Mouse (Mus musculus) spleen, adult 2 months (tissue): ENCODE measurements around the gene Mansc4. TPM values are rescaled to one million over a fixed set of nuclear protein-coding genes. Genes with fewer than 3 reads are reported as not detected.
A peak's percentile ranks its signal among the peaks of the same experiment; 100 is the strongest.

Source experiments
- DNase-seq, 2 experiments: peaks; one replicate each; pipeline versions ENCODE4 v3.0.0 to v3.0.0-alpha.2; 2012 to 2021; ENCODE audit warnings: low spot score in 2 of 2, low read depth in 1 of 2
- H3K27ac ChIP-seq: fragments of 200-500 bp; 2 replicates; pipeline ENCODE4 v1.5.1; 2012; ENCODE audit warnings: low read length, inconsistent platforms; ENCODE audit not compliant: insufficient read depth
- H3K27me3 ChIP-seq: fragments of 200-500 bp; 2 replicates; pipeline ENCODE4 v1.6.1; 2012; ENCODE audit warnings: mild to moderate bottlenecking, moderate library complexity, low read length, inconsistent platforms; ENCODE audit not compliant: control insufficient read depth, insufficient read depth
- H3K36me3 ChIP-seq: fragments of 200-500 bp; 2 replicates; pipeline ENCODE4 v1.6.1; 2012; ENCODE audit warnings: mild to moderate bottlenecking, low read length, inconsistent platforms; ENCODE audit not compliant: control insufficient read depth, insufficient read depth
- H3K4me1 ChIP-seq: fragments of 200-500 bp; 2 replicates; pipeline ENCODE4 v1.6.1; 2011; ENCODE audit warnings: inconsistent platforms; ENCODE audit not compliant: control insufficient read depth, insufficient read depth, insufficient read length
- H3K4me3 ChIP-seq: fragments of 200-500 bp; 2 replicates; pipeline ENCODE4 v1.5.1; 2011; ENCODE audit warnings: mild to moderate bottlenecking, inconsistent platforms; ENCODE audit not compliant: insufficient read depth, insufficient read length; ENCODE audit errors: extremely low read depth
- CTCF ChIP-seq: fragments of 200-500 bp; IDR thresholded peaks from 2 replicates; pipeline ENCODE4 v1.5.1; 2011; ENCODE audit warnings: mild to moderate bottlenecking, inconsistent platforms; ENCODE audit not compliant: insufficient read depth, insufficient read length, insufficient replicate concordance; ENCODE audit errors: extremely low read depth
- POLR2A ChIP-seq: fragments of 200-500 bp; IDR thresholded peaks from 2 replicates; pipeline ENCODE4 v1.6.1; 2011; ENCODE audit warnings: low read depth, low read length, inconsistent platforms
- WGBS: fragments of 180-500 bp; shearing (Covaris S2); methylation state at CpG from one replicate; pipeline ENCODE4 v1.1.7; 2018; 5-methylcytosine and 5-hydroxymethylcytosine counted together
- polyA plus RNA-seq: library from polyadenylated mRNA; depleted of rRNA; stranded (reverse); fragments of >200 nt; gene quantifications from 2 replicates; pipeline ENCODE4 v1.2.3, GENCODE M21; 2012

Gene Mansc4
- polyA plus RNA-seq, 1 experiment = 0.42 TPM

- DNase-seq = no peak
- 90% methylated on average over 7 of the region's 7 CpGs for WGBS
- H3K27me3 ChIP-seq = no peaks in the 10 kb centered on the region
- no peak overlapping the region for H3K27ac ChIP-seq
- no peak overlapping the region for H3K4me3 ChIP-seq
- H3K4me1 ChIP-seq = peaks cover 27% of the 10 kb centered on the region; the same call in 1 of the 2 replicates
- TF ChIP-seq POLR2A (no peak), CTCF (no peak)
- peaks cover 2% of the 10 kb centered on the region; the same call in 1 of the 2 replicates for H3K36me3 ChIP-seq
Measured at GRCm38 (mm10) chr6:147094771-147095170, 7.9 kb upstream of the Mansc4 start.

- no peak for TF ChIP-seq CTCF
- no peak for TF ChIP-seq POLR2A
- Histone ChIP-seq H3K27me3 (no peaks in the 10 kb centered on the region), H3K27ac (peak overlapping the region; percentile 85; the same call in 1 of the 2 replicates), H3K36me3 (peaks cover 2% of the 10 kb centered on the region; the same call in 1 of the 2 replicates), H3K4me1 (peaks cover 13% of the 10 kb centered on the region; the same call in 1 of the 2 replicates), H3K4me3 (peak overlapping the region; percentile 88)
- WGBS = 3% methylated on average over 15 of the region's 15 CpGs
- DNase-seq = no peak
Measured at GRCm38 (mm10) chr6:147092136-147092535, 5.3 kb upstream of the Mansc4 start.

- no peak for TF ChIP-seq CTCF
- TF ChIP-seq POLR2A = peak; percentile 86
- Histone ChIP-seq H3K27ac (peak within 1 kb of the TSS; percentile 85), H3K4me3 (peak within 1 kb of the TSS; percentile 88), H3K36me3 (peaks cover 2% of the 10 kb centered on the region; the same call in 1 of the 2 replicates), H3K4me1 (peaks cover 9% of the 10 kb centered on the region; the same call in 1 of the 2 replicates), H3K27me3 (no peaks in the 10 kb centered on the region)
- under 1% methylated on average over 99 of the region's 99 CpGs for WGBS
- peak; percentile 37 to 78 for DNase-seq
Measured at GRCm38 (mm10) chr6:147091136-147092120, 4.6 kb upstream of the Mansc4 start, which contains the start of gene Klhl42. TSS of gene Klhl42 (plus strand) at chr6:147091379.

- H3K36me3 ChIP-seq = no peaks in the 10 kb centered on the region
- TF ChIP-seq CTCF (no peak), POLR2A (no peak)
- no peak for DNase-seq
- peaks cover 9% of the 10 kb centered on the region; the same call in 1 of the 2 replicates for H3K4me1 ChIP-seq
- H3K27me3 ChIP-seq = no peaks in the 10 kb centered on the region
- no peak overlapping the region for H3K4me3 ChIP-seq
- WGBS = 94% methylated on average over 5 of the region's 5 CpGs
- H3K27ac ChIP-seq = no peak overlapping the region
Measured at GRCm38 (mm10) chr6:147090191-147090590, 3.4 kb upstream of the Mansc4 start.

GRCm38 (mm10) chr6:147088517-147088916 is 1.7 kb upstream of the Mansc4 start:
- WGBS = 79% methylated on average over 3 of the region's 3 CpGs
- TF ChIP-seq CTCF = no peak
- no peak for TF ChIP-seq POLR2A
- Histone ChIP-seq H3K36me3 (no peaks in the 10 kb centered on the region), H3K4me3 (no peak overlapping the region), H3K27ac (no peak overlapping the region), H3K4me1 (peaks cover 9% of the 10 kb centered on the region; the same call in 1 of the 2 replicates), H3K27me3 (no peaks in the 10 kb centered on the region)
- DNase-seq = no peak

- WGBS = 75% methylated on average over 7 of the region's 7 CpGs
- no peak overlapping the region for H3K4me3 ChIP-seq
- DNase-seq = no peak
- H3K36me3 ChIP-seq = no peaks in the 10 kb centered on the region
- no peaks in the 10 kb centered on the region for H3K27me3 ChIP-seq
- peaks cover 8% of the 10 kb centered on the region; the same call in 1 of the 2 replicates for H3K4me1 ChIP-seq
- TF ChIP-seq POLR2A (no peak), CTCF (no peak)
- no peak overlapping the region for H3K27ac ChIP-seq
Measured at GRCm38 (mm10) chr6:147087736-147088135, 904 bp upstream of the Mansc4 start.
